Mouse (Mus musculus): ENCODE measurements around the gene Prr32.

The Prr32 gene

GRCm38 (mm10) chrX:45090604-45091003 is at the start of gene Prr32:
Prr32 (plus strand) TSS chrX:45090904.
- DNase-seq (ENCODE audit: low spot score in 2 of 2) = no peak
